Mouse (Mus musculus) MN1 (cell line): ENCODE results near the gene Sh3d21.

Experiments
- DNase-seq: peaks from one replicate; pipeline ENCODE4 v3.0.0-alpha.2; 2016; ENCODE audit warnings: low spot score

The Sh3d21 gene

DNA sequence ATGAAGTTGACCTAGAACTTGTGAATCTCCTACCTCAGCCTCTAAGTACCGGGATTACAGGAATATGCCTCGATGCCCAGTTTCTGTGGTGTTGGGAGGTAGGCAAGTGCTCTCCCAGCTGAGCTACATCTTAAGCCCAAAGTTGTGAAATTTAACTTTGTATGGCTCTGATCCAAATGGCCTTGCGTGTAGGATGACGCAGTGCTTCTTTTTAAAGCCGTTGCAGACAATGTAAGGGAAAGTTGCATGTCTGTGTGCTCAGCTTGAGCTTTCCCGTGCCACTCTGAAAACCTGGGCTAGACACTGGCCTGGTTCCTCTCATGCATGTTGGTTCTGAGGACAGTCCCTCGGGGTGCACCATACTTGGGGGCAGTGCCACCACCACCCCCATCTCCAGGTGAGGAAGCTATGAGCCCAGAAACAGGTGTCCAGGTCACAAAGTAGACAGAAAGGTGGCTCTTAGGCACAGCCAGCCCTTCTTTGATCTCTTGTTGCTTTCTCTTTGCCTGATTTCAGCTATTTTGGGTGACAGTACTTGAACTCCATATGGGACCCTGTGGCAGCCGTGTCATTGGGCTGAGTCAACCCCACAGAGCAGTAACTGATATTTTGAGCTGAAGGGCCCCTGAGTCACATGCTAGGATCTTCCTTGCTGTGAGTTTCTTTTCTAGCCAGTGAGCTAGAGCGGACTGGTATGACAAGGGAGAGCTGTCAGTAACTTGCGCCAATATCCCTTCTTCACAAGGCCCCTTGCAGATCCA lies 53.5 kb downstream of the Sh3d21 start:
- no peak for DNase-seq

DNA sequence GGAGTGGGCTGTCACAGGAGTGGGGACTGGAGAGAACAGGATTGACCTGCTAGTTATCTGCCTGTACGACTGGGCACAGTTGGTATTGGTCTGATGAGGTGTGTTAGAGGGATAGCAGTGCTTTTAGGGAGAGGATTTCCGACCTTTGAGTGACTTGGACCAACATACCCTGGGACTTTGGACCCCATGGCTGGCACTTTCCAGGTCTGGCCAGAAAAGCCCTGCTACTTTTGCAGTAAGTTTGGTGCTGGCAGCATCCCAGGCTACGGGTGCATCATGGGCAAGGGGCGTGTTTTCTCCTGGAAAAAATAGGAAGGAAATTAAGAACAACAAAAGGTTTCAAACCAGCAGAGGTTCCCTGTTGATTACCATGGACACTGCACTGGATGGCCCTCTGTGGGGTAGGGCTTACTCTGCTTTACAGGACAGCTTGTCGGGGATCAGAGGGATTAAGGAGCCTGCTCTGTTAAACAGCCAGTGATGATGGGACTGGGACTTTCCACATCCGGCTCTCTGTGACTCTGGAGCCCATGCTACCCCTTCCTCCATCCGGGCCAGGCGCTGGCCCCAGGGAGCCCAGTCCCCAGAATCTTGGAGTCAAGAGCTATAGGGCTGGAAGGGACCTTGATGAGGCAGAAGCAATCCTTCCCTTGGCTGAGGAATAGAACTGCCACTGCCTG lies 55.1 kb downstream of the Sh3d21 start:
- no peak for DNase-seq

GRCm38 (mm10) chr4:126105131-126105783 lies 58.0 kb downstream of the Sh3d21 start:
- DNase-seq: no peak

DNA sequence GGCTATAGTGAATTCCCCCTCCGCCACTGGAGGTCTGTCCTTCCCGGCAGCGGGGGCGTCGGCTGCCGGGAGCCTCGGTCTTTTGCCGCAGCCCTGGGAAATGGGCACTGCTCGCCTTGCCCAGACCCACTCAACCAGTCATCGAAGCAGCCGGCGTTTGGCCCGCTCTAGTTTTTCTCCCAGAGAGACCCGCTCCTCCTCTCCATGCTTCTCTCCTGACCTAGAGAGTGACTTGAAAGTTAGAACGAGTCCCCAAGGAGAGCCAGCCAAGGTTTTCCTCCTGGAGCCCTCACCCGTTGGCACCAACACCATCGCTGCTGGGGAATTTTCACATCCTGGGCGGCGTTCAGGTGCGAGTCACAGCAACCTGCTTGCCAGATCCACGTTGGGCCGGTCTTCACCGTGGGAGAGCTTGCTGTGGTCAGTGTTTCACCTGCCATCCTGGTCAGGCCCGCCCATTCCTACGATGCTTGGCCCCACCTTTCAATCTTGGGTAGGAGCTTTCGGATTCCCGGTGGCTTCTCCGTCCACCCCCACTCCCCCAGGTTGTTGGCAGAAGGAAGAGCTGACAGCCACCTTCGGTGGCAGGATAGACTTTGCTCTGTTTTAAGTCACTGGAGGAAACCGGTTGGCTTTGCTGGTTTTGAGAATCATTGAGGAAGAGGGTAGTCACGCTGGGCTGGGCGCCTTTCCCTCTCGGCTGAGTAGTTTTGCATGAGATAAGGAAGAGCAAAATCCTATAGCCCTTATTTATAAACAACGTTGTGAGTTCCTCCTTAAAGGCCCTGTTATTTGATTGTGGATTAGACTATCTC lies 58.8 kb downstream of the Sh3d21 start:
- DNase-seq: peak; percentile 27

DNA sequence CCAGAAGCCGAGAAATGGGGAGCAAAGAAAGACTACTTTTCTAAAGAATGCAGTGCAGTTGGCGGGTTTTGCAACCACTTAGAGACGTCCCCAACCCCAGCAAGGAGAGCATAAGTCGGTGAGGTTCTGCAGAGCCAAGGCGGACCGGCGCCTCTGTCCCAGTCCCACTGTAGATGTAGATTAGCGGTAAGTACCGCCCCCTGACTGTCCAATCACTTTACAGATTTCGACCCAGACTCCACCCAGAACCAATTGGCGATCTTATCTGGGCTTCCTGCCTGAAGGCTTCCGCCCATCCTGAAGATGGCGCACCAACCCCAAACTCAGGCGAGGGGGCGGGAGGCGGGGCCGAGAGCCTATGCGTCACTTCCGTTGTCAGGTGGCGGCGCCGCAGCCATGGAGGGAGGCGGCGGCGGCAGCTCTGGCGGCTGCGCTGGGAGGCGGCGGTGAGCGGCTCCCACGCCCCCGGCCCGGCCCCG lies 59.7 kb downstream of the Sh3d21 start, which contains the start of gene Stk40:
TSS of gene Stk40 (plus strand) at position 368 of the 479 bp plus-strand sequence.
- DNase-seq: peak; percentile 96

DNA sequence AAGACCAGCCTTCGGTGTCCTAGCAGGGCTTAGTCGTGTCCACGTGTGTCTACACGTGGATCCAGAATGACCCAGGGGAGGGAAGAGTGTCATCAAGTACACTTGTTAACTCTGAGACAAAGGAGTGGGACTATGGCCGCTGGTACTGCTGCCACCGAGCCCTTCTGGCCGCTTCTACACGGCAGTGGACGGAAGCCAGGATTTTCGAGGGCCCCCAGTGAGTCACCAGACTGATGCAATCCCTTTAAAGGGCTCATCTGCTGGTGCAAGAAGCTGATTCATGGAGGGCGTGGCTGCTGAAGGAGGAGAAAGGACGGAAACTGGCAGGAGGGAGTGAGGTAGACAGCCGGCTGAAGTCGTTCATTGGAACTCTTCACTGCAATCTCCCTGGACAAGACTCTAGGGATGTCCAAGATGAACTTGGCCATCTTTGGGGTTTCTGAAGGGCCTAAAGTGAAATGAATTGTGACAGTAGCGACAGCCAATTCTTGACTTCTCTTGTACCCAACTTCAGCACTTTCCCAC lies 60.2 kb downstream of the Sh3d21 start:
- DNase-seq: peak; percentile 95

GRCm38 (mm10) chr4:126102061-126102841 lies 61.0 kb downstream of the Sh3d21 start:
- peak; percentile 86 for DNase-seq

GRCm38 (mm10) chr4:126100764-126101163 lies 62.5 kb downstream of the Sh3d21 start:
- no peak for DNase-seq
